Mouse (Mus musculus) kidney, adult 2 months (tissue): ENCODE data around the gene Heatr6.
A peak's percentile ranks its signal among the peaks of the same experiment; 100 is the strongest.

ENCODE experiments used
- CTCF ChIP-seq: fragments of 200-500 bp; conservative IDR thresholded peaks from 2 replicates; pipeline ENCODE4 v1.5.1; 2011; ENCODE audit warnings: low read depth, mild to moderate bottlenecking, control low read depth, low read length, moderate library complexity, mixed read lengths; ENCODE audit not compliant: insufficient read depth, insufficient read length
- POLR2A ChIP-seq: fragments of 200-500 bp; IDR thresholded peaks from one replicate; pipeline ENCODE4 v1.6.1; 2011; ENCODE audit warnings: low read depth, low read length, control low read depth

GRCm38 (mm10) chr11:83785366-83785765 is 31.9 kb downstream of the Heatr6 start:
- TF ChIP-seq CTCF (peak; percentile 68), POLR2A (no peak)
